Mouse (Mus musculus) lung, adult 2 months (tissue): ENCODE data around the gene Cebpb.

Experiments
- CTCF ChIP-seq: fragments of 200-500 bp; IDR thresholded peaks from 2 replicates; pipeline ENCODE4 v1.5.1; 2011; ENCODE audit warnings: mild to moderate bottlenecking, low read length, control low read depth; ENCODE audit not compliant: insufficient read depth
- POLR2A ChIP-seq: fragments of 200-500 bp; IDR thresholded peaks from 2 replicates; pipeline ENCODE4 v1.6.1; 2011; ENCODE audit warnings: low read depth, mild to moderate bottlenecking, control low read depth, low read length, borderline replicate concordance; ENCODE audit errors: extremely low read depth

DNA sequence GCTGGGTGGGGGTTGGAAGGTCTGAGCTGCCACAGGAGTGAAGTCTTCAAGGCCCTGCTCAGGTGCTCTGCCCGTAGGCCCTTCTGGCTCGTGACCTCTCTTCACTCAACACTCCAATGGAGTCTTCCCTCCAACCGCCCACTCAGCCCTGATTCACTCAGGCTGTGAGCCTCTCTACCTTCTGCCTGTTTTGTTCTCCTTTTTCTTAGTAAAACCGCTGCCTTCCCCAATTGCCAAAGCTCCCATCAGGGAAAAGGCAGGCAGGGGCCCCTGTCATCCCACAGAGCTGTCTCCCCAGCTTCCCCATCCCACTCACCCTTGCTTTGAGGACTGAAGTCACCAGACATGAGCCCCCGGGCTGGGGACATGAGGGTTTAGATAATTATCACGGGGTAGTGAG, 26.3 kb downstream of the Cebpb start:
- TF ChIP-seq CTCF (no peak), POLR2A (no peak)
